Mouse (Mus musculus) hindbrain, embryonic 15.5 days (tissue): ENCODE measurements around the gene Timeless. TPM values are rescaled to one million over a fixed set of nuclear protein-coding genes. Genes with fewer than 3 reads are reported as not detected.
"Not testable (repeated sequence)": the region's sequence is repeated elsewhere in the genome, so short reads cannot be mapped to it uniquely, and the experiment has no call there.

Experiments
- ATAC-seq: fragments of 200-750 bp; cut with Nextera tagmentation; 2 replicates; pipeline ENCODE4 v1.8.0; 2017; ENCODE audit warnings: low read depth, moderate number of reproducible peaks, moderate TSS enrichment; ENCODE audit not compliant: low FRiP score
- H3K27ac ChIP-seq: fragments of 300-500 bp; sonication (generic); replicated peaks from 2 replicates; pipeline ENCODE4 v1.5.1; 2015; ENCODE audit warnings: mild to moderate bottlenecking, inconsistent platforms
- H3K27me3 ChIP-seq: fragments of 300-500 bp; sonication (generic); 2 replicates; pipeline ENCODE4 v1.6.1; 2015; ENCODE audit warnings: control low read depth, inconsistent platforms
- H3K36me3 ChIP-seq: fragments of 300-500 bp; sonication (generic); 2 replicates; pipeline ENCODE4 v1.6.1; 2015; ENCODE audit warnings: control low read depth, inconsistent platforms
- H3K4me1 ChIP-seq: fragments of 300-500 bp; sonication (generic); replicated peaks from 2 replicates; pipeline ENCODE4 v1.6.1; 2015; ENCODE audit warnings: control low read depth, inconsistent platforms
- H3K4me2 ChIP-seq: fragments of 300-500 bp; sonication (generic); 2 replicates; pipeline ENCODE4 v1.6.1; 2015; ENCODE audit warnings: moderate library complexity, mild to moderate bottlenecking, inconsistent platforms
- H3K4me3 ChIP-seq: fragments of 300-500 bp; sonication (generic); 2 replicates; pipeline ENCODE4 v1.5.1; 2015; ENCODE audit warnings: mild to moderate bottlenecking, inconsistent platforms
- H3K9ac ChIP-seq: fragments of 300-500 bp; sonication (generic); 2 replicates; pipeline ENCODE4 v1.6.1; 2015; ENCODE audit warnings: inconsistent platforms
- H3K9me3 ChIP-seq: fragments of 300-500 bp; sonication (generic); 2 replicates; pipeline ENCODE4 v1.6.1; 2016; ENCODE audit warnings: control low read depth, inconsistent platforms
- WGBS: fragments of 180-500 bp; shearing (Covaris S2); methylation state at CpG from one replicate; pipeline ENCODE4 v1.1.7; 2015; 5-methylcytosine and 5-hydroxymethylcytosine counted together
- polyA plus RNA-seq: library from polyadenylated mRNA; unstranded; fragments of >200 nt; fragmentation: Nextera tagmentation; extraction: Ambion mirVana; gene quantifications from 2 replicates; pipeline ENCODE4 v1.2.1, GENCODE M21; 2015

Gene Timeless
- polyA plus RNA-seq, 1 experiment from 2014 or later = 22.4 TPM

- not testable (repeated sequence) for H3K9ac ChIP-seq, H3K27ac ChIP-seq, ATAC-seq, H3K9me3 ChIP-seq, H3K4me1 ChIP-seq, H3K4me3 ChIP-seq, H3K4me2 ChIP-seq, H3K27me3 ChIP-seq, H3K36me3 ChIP-seq
- 95% methylated on average over 7 of the region's 7 CpGs for WGBS
Observed at GRCm38 (mm10) chr10:128260376-128260775, 28.5 kb downstream of the Timeless start.

GRCm38 (mm10) chr10:128262300-128262699, 30.4 kb downstream of the Timeless start:
- Histone ChIP-seq H3K4me1 (no peaks in the 10 kb centered on the region), H3K9me3 (no peaks in the 10 kb centered on the region), H3K36me3 (no peaks in the 10 kb centered on the region), H3K9ac (no peak overlapping the region), H3K4me3 (no peak overlapping the region), H3K27me3 (no peaks in the 10 kb centered on the region), H3K27ac (no peak overlapping the region), H3K4me2 (no peak overlapping the region)
- no peak for ATAC-seq
- WGBS = 78% methylated on average over 22 of the region's 22 CpGs

GRCm38 (mm10) chr10:128263393-128264310, 31.8 kb downstream of the Timeless start:
- Histone ChIP-seq H3K9ac (no peak overlapping the region), H3K27me3 (no peaks in the 10 kb centered on the region), H3K27ac (no peak overlapping the region), H3K36me3 (no peaks in the 10 kb centered on the region), H3K4me3 (no peak overlapping the region), H3K4me1 (no peaks in the 10 kb centered on the region), H3K9me3 (no peaks in the 10 kb centered on the region), H3K4me2 (no peak overlapping the region)
- ATAC-seq = no peak
- 76% methylated on average over 6 of the region's 6 CpGs for WGBS

- Histone ChIP-seq H3K36me3 (no peaks in the 10 kb centered on the region), H3K27ac (no peak within 1 kb of the TSS), H3K9me3 (no peaks in the 10 kb centered on the region), H3K27me3 (no peaks in the 10 kb centered on the region), H3K4me2 (no peak within 1 kb of the TSS), H3K4me1 (peaks cover 5% of the 10 kb centered on the region; the same call in 1 of the 2 replicates), H3K4me3 (no peak within 1 kb of the TSS), H3K9ac (no peak within 1 kb of the TSS)
- no peak for ATAC-seq
- WGBS = 87% methylated on average over 6 of the region's 6 CpGs
Observed at GRCm38 (mm10) chr10:128268371-128268770, 36.5 kb downstream of the Timeless start, which contains the start of gene Apof. Gene Apof (plus strand): TSS chr10:128268671.

GRCm38 (mm10) chr10:128269206-128269910, 37.5 kb downstream of the Timeless start:
- Histone ChIP-seq H3K4me3 (no peak overlapping the region), H3K27me3 (no peaks in the 10 kb centered on the region), H3K9ac (no peak overlapping the region), H3K27ac (0 out of 2 replicates have a peak overlapping the region, but pooled peaks have one; percentile 81), H3K36me3 (no peaks in the 10 kb centered on the region), H3K4me2 (0 out of 2 replicates have a peak overlapping the region, but pooled peaks have one; percentile 74), H3K4me1 (peaks cover 5% of the 10 kb centered on the region; the same call in 1 of the 2 replicates), H3K9me3 (no peaks in the 10 kb centered on the region)
- 89% methylated on average over 16 of the region's 16 CpGs for WGBS
- ATAC-seq = no peak

- Histone ChIP-seq H3K4me2 (peak within 1 kb of the TSS; percentile 74), H3K4me1 (peaks cover 5% of the 10 kb centered on the region; the same call in 1 of the 2 replicates), H3K36me3 (no peaks in the 10 kb centered on the region), H3K27ac (peak within 1 kb of the TSS; percentile 89), H3K9ac (peak within 1 kb of the TSS; percentile 74), H3K4me3 (peak within 1 kb of the TSS; percentile 93), H3K9me3 (no peaks in the 10 kb centered on the region), H3K27me3 (no peaks in the 10 kb centered on the region)
- WGBS = under 1% methylated on average over 43 of the region's 43 CpGs
- ATAC-seq = peak; percentile 99
Observed at GRCm38 (mm10) chr10:128270287-128270841, 38.5 kb downstream of the Timeless start, which contains the start of gene Stat2. Gene Stat2 (plus strand): TSS chr10:128270559.

- Histone ChIP-seq H3K9ac (peak overlapping the region; percentile 74), H3K27ac (peak overlapping the region; percentile 89), H3K4me1 (peaks cover 5% of the 10 kb centered on the region; the same call in 1 of the 2 replicates), H3K27me3 (no peaks in the 10 kb centered on the region), H3K9me3 (no peaks in the 10 kb centered on the region), H3K36me3 (no peaks in the 10 kb centered on the region), H3K4me3 (peak overlapping the region; percentile 93), H3K4me2 (peak overlapping the region; percentile 74)
- no peak for ATAC-seq
- WGBS = 44% methylated on average over 7 of the region's 7 CpGs
Observed at GRCm38 (mm10) chr10:128270866-128271265, 39.0 kb downstream of the Timeless start.

GRCm38 (mm10) chr10:128271883-128272282, 40.0 kb downstream of the Timeless start:
- H3K4me1 ChIP-seq = peaks cover 5% of the 10 kb centered on the region; the same call in 1 of the 2 replicates
- no peak overlapping the region for H3K27ac ChIP-seq
- WGBS = 73% methylated on average over 2 of the region's 2 CpGs
- H3K4me3 ChIP-seq = no peak overlapping the region
- no peaks in the 10 kb centered on the region for H3K27me3 ChIP-seq
- no peaks in the 10 kb centered on the region for H3K9me3 ChIP-seq
- H3K36me3 ChIP-seq = peaks cover 3% of the 10 kb centered on the region; the same call in 1 of the 2 replicates
- H3K9ac ChIP-seq = no peak overlapping the region
- H3K4me2 ChIP-seq = no peak overlapping the region
- no peak for ATAC-seq

GRCm38 (mm10) chr10:128272819-128273439, 41.1 kb downstream of the Timeless start:
- H3K4me2 ChIP-seq, ATAC-seq, H3K27me3 ChIP-seq, H3K9ac ChIP-seq, H3K4me1 ChIP-seq, H3K9me3 ChIP-seq, H3K27ac ChIP-seq, H3K4me3 ChIP-seq, H3K36me3 ChIP-seq: not testable (repeated sequence)
- 85% methylated on average over 7 of the region's 7 CpGs for WGBS

GRCm38 (mm10) chr10:128275374-128275773, 43.5 kb downstream of the Timeless start:
- H3K4me2 ChIP-seq, H3K27me3 ChIP-seq, ATAC-seq, H3K4me3 ChIP-seq, H3K4me1 ChIP-seq, H3K9me3 ChIP-seq, H3K9ac ChIP-seq, H3K27ac ChIP-seq: not testable (repeated sequence)
- peaks cover 16% of the 10 kb centered on the region for H3K36me3 ChIP-seq
- WGBS = 96% methylated on average over 1 of the region's 1 CpGs

GRCm38 (mm10) chr10:128278158-128278557, 46.3 kb downstream of the Timeless start:
- WGBS = 57% methylated on average over 6 of the region's 6 CpGs
- H3K4me1 ChIP-seq = no peaks in the 10 kb centered on the region
- no peak overlapping the region for H3K4me3 ChIP-seq
- H3K9ac ChIP-seq = no peak overlapping the region
- no peak overlapping the region for H3K27ac ChIP-seq
- no peak for ATAC-seq
- no peak overlapping the region for H3K4me2 ChIP-seq
- H3K36me3 ChIP-seq = peaks cover 29% of the 10 kb centered on the region
- no peaks in the 10 kb centered on the region for H3K27me3 ChIP-seq
- H3K9me3 ChIP-seq = no peaks in the 10 kb centered on the region
